Mouse (Mus musculus) cortical plate, adult 2 months (tissue): ENCODE results near the gene Tmem136. TPM values are rescaled to one million over a fixed set of nuclear protein-coding genes. Genes with fewer than 3 reads are reported as not detected.

Experiments used
- H3K27ac ChIP-seq: fragments of 200-500 bp; 2 replicates; pipeline ENCODE4 v1.5.1; 2012; ENCODE audit warnings: low read length, control low read depth, inconsistent platforms; ENCODE audit not compliant: insufficient read depth
- H3K4me1 ChIP-seq: fragments of 200-500 bp; 2 replicates; pipeline ENCODE4 v1.6.1; 2011; ENCODE audit warnings: low read length; ENCODE audit not compliant: control insufficient read depth, insufficient read depth
- H3K4me3 ChIP-seq: fragments of 200-500 bp; 2 replicates; pipeline ENCODE4 v1.5.1; 2011; ENCODE audit warnings: mild to moderate bottlenecking, low read length, control low read depth; ENCODE audit not compliant: insufficient read depth
- CTCF ChIP-seq: fragments of 200-500 bp; IDR thresholded peaks from 2 replicates; pipeline ENCODE4 v1.5.1; 2011; ENCODE audit warnings: mild to moderate bottlenecking, control low read depth, low read length; ENCODE audit not compliant: insufficient read depth; ENCODE audit errors: extremely low read depth
- POLR2A ChIP-seq: fragments of 200-500 bp; IDR thresholded peaks from 2 replicates; pipeline ENCODE4 v1.6.1; 2011; ENCODE audit warnings: mild to moderate bottlenecking, low read length, control low read depth; ENCODE audit not compliant: insufficient read depth; ENCODE audit errors: extremely low read depth
- polyA plus RNA-seq: library from polyadenylated mRNA; depleted of rRNA; stranded (reverse); fragments of >200 nt; gene quantifications from 2 replicates; pipeline ENCODE4 v1.2.3, GENCODE M21; 2012; rRNA removed

The Tmem136 gene
- polyA plus RNA-seq, result 20.9 and 21.9 TPM in 2 replicates

DNA sequence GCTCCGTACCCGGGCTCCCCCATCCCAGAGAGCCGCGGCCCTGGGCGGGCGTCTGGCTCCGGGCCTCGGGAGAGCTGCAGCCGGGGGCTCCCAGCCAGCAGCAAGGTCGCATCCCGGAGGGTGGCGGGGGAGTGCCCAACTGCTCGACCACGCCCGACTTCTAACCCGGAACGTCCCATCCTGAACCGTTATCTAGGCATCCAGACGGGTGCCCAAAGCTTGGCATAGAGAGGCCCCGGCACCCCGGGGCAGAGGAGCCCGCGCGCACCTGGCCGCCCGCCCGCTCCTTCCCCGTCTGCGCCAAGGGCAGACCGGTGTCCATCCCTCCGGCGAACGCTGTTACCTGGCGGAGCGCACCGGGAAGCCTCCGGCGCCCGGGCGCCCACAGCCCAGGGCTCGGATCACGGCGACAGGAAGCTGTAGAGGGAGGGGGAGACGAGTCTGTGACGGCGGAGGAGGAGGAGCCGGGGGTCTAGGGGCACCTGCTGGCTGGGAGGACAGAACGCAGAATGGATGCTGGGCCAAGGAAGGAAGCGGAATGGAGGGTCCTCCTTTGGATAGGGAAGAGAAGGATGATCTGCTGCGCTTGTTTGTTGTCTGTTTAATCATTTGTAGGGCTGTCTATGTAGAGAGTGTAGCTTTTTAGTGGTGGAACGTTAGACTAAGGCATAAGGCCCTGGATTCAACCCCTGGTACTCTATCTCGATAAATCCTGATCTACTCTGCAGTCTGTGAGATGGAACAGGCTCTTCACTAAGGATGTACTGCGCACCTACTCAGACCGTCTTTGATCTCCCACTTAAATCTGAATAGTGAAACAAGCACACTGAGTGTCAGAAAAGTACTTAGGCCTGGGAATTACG, at the start of gene Tmem136:
Gene Tmem136, minus strand, starts transcription at position 437 of the 863 bp plus-strand sequence.
- TF ChIP-seq CTCF (no peak), POLR2A (peak; percentile 64; the same call in 1 of the 2 replicates)
- Histone ChIP-seq H3K27ac (peak within 1 kb of the TSS; percentile 91), H3K4me3 (peak within 1 kb of the TSS; percentile 75)

GRCm38 (mm10) chr9:43155960-43156359, 39.6 kb upstream of the Tmem136 start:
- Histone ChIP-seq H3K4me3 (no peak overlapping the region), H3K27ac (no peak overlapping the region), H3K4me1 (no peaks in the 10 kb centered on the region)
- TF ChIP-seq CTCF, result no peak
- no peak for TF ChIP-seq POLR2A

More for the DNA sequence above, at the start of gene Tmem136:
- peaks cover 6% of the 10 kb centered on the region; the same call in 1 of the 2 replicates for H3K4me1 ChIP-seq

GRCm38 (mm10) chr9:43151779-43152178, 35.4 kb upstream of the Tmem136 start:
- Histone ChIP-seq H3K4me1 (no peaks in the 10 kb centered on the region), H3K4me3 (no peak overlapping the region), H3K27ac (no peak overlapping the region)
- TF ChIP-seq CTCF (no peak), POLR2A (no peak)

- H3K4me3 ChIP-seq, result no peak overlapping the region
- TF ChIP-seq CTCF (no peak), POLR2A (no peak)
- H3K27ac ChIP-seq, result no peak overlapping the region
- no peaks in the 10 kb centered on the region for H3K4me1 ChIP-seq
These were observed 34.6 kb upstream of the Tmem136 start for GRCm38 (mm10) chr9:43150957-43151356.

DNA sequence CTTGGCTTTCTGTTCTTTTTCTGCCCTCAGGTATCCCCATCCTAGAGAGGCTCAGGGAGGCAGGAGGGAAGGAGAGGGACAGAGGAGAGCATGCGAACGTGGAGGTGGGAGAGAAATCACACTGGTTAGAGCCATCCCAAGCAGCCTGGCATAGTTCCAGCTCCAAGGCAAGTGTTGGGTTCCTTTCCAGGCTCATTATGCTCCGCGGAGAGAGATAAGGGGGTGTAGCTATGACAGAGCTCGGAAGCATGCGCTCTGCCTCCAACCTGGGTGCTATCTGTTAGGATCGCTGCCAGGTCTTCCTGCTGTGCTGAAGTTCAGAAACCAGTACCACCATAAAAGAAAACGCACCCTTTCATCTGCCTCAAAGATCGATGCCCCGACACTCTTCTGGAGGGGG, 33.7 kb upstream of the Tmem136 start:
- H3K4me3 ChIP-seq, result no peak overlapping the region
- no peaks in the 10 kb centered on the region for H3K4me1 ChIP-seq
- no peak for TF ChIP-seq POLR2A
- no peak for TF ChIP-seq CTCF
- no peak overlapping the region for H3K27ac ChIP-seq

- TF ChIP-seq POLR2A, result no peak
- Histone ChIP-seq H3K4me3 (no peak overlapping the region), H3K27ac (no peak overlapping the region), H3K4me1 (no peaks in the 10 kb centered on the region)
These were observed 33.1 kb upstream of the Tmem136 start for GRCm38 (mm10) chr9:43149498-43149897.

DNA sequence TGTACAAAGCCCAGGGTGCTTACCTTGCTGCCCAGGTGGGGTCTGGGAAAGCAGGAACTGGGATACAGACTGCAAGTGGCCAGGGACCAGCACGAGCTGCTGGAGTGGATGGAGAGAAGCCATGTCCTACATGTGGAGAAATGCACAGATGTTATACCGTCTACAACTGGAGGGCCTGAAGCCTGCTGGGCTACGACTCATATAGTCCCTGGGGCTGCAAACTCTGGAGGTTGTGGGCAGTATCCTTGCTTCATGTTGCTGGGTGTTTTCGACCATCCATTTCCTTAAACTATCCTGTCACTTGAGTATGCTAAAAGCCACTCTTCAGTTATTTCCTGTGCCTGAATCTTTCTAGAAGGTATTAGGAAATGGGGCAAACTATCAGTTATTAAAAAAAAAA, 28.8 kb upstream of the Tmem136 start:
- no peak overlapping the region for H3K4me3 ChIP-seq
- TF ChIP-seq POLR2A, result no peak
- TF ChIP-seq CTCF, result no peak
- H3K27ac ChIP-seq, result no peak overlapping the region
- H3K4me1 ChIP-seq, result peaks cover 4% of the 10 kb centered on the region; the same call in 1 of the 2 replicates

DNA sequence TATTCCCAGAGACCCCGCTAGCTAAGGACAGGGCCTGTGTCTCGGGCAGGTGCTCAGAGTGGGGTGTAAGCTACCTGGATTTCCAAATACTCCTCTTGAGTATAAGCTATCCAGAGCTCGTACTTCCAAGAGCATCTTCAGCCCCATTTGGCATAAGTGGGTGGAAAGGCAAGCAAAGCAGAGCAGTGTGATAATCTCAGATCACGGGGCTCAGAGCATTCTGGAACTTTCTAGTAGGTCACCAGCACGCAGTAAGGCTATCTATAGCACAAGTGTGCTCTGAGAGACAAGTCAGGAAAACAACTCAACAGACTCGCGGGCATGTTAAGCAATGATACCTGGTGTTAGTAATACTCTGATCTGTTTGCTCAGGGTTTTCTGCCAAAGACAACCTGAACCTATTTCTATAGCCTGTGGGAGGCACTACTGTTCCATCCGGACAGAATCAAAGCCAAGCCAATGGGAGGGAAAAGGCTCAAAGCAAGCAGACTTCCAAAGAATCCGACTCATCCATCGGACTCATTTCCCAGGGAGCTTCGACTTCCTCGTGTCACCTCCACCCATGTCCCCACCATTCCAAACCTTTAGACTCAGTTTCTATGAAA, 27.9 kb upstream of the Tmem136 start:
- H3K27ac ChIP-seq, result no peak overlapping the region
- TF ChIP-seq CTCF (peak; percentile 24; the same call in 1 of the 2 replicates), POLR2A (no peak)
- H3K4me3 ChIP-seq, result no peak overlapping the region
- H3K4me1 ChIP-seq, result peaks cover 4% of the 10 kb centered on the region; the same call in 1 of the 2 replicates

DNA sequence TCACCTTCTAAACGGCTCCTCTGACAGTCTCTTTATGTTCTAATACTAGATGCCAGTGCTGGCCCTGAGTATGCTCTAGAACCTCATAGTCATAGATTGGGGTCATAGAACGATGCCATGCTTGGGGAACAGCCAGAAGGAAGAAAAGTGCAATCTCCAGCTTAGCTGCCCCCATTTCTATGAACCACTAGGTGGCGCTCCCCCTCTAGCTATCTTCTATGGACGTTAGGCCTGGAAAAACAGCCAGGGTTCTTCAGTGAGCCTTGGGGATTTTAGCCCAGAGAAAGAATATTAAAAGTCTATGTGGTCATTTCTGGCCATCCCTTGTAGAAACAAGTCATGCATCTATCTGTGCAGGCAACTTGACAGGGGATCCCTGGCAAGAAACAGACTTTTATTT, 25.5 kb upstream of the Tmem136 start:
- peaks cover 4% of the 10 kb centered on the region; the same call in 1 of the 2 replicates for H3K4me1 ChIP-seq
- H3K27ac ChIP-seq, result no peak overlapping the region
- TF ChIP-seq POLR2A, result no peak
- TF ChIP-seq CTCF, result peak; percentile 90
- H3K4me3 ChIP-seq, result no peak overlapping the region
